Mouse (Mus musculus) lung, postnatal 4 days (tissue): ENCODE data around the gene Otud1.

ENCODE experiments used
- DNase-seq, 2 experiments: peaks; one replicate each; pipeline ENCODE4 v3.0.0; 2021

Otud1 gene

DNA sequence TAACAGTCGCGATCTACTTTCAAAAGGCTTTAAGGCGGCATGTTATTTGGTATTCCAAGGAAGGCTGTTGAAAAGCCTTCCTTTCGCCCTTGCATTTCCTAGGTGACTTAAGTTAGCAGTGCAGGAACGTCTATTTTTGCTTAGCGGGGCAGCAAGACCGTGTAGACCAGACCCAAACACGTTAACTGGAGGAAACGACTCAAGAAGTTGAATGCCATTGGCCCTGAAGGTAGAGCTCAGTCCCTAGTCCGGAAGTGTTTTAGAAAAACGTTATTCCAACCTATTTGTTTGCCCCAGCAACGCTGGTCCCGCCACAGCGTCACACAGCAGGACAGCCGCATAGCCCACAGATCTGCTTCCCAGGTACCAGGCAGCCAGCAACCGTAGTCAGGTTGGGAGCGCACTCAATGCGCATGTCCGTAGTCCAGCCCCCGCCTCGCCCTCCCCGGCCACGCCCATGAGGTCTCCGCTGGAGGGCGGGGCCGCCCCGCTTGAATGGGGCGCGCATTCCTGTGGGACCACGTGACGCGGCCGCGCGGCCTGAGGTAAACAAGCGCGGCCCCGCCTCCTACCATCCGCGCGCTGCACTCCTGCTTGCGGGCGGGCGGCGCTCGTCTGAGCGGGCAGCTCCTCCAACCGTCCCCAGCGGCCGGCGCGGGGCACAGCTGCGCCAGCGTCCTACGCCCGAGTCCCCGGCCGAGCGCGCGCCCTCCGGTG lies at the start of gene Otud1:
Gene Otud1, plus strand, starts transcription at position 595 of the 717 bp plus-strand sequence.
- peak; percentile 97 to 98 for DNase-seq

DNA sequence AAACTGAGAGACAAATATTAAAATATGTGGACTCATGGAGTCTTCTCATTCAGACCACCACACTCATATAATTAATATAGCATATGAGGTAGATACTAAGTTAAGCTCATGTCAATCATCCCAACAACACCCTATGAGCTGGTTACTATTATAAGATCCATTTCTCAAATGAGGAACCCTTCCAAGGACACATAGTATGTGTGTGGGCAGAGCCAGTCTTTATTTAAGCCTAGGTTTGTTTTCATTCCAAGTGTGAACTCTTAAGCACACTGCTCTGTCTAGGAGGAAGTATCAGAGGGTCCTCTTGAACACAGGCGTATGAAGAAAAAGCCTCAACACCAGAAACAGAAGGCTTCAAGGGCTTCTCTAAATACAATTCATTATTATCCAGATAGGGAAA lies 49.7 kb upstream of the Otud1 start:
- no peak for DNase-seq

DNA sequence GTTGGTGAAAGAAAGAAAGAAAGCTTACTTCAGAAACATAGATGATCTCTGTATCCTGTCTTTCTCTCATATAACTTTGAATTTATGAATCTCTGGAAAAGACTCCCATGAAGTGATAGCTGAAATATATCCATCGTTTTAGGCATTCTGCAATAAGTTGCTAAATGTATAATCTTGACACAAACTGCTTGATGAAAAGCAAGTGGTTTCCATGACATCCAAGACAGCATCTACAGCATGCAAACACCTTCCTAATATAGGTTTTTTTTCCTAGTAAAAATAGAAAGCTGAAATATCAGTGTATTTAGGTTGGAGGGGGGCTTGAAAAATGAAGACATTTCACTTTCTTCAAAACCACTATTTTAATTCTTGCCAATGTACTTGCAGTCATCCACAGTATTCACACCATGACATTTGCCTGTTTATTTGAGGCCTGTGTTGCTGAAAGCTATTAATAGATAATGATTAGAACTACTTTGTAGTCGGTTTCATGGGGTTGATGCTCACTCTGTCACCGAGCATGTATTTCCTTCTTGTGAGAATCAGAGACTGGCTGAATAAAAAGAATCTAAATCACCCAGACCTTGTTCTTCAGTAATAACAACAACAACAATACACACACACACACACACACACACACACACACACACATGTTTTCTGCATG lies 49.0 kb upstream of the Otud1 start:
- DNase-seq, result no peak

DNA sequence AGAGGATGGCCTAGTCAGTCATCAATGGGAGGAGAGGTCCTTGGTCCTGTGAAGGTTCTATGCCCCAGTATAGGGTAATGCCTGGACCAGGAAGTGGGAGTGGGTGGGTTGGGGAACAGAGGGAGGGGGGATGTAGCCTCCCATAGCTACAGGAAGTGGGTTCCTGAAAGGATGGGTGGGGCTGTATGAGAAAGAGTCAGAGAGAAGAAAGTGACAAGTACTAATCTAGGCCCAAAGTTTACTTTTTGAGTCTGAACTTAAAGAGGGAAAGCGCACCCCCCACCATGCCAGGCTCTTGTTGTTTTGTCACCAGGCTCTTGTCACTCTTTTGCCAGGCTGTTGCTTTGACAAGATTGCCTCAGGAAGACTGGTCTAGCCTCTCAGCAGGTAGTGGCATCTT lies 35.5 kb upstream of the Otud1 start:
- DNase-seq, result no peak

DNA sequence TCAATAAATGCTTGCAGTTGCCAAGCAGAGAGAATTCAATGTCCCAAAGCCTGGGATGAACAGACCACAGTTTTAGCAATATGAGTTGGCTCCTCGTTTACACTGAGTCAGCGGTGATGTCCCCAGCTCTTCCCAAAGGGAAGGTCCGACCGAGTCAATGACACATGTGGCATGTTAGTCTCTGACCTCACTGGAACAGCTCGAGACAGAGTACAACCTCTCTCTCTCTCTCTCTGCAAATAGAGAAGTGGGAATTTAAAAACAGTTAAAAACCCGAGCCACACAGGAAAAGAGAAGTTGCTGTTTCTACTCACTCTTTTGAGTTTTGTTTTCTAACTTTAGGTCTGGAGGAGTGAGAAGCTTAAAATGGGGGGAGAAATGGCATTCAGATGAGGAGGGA lies 30.5 kb upstream of the Otud1 start:
- DNase-seq, result no peak

DNA sequence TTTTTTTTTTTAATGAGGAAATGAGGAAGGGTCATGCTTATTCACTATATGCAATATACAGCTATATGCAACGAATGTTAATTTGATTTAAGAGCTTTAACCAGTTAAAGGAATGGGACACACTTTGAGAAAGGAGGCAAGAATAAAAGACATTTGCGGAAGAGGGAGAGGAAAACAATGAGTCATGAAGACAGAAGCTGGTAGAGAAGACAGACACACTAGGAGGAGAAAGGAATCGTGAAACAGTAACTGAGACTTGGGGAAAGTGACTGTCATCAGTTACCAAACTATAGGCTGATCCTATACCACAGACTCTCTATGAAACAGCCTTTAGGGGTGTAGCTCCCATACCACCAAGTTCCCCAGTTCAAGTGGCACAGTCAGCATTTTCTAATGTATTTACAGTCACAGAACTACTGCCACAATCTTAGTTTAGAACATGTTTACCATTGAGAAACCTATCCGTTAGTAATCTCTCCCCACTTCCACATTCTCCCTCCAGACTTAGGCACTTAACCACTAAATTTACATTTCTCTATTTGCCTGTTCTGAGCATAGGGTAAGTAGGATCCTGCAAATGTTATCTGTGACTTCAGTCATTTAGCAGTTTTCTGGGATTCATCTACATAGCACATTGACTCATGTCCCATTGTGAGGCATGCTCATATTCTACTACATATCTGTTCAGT lies 29.5 kb upstream of the Otud1 start:
- no peak for DNase-seq

DNA sequence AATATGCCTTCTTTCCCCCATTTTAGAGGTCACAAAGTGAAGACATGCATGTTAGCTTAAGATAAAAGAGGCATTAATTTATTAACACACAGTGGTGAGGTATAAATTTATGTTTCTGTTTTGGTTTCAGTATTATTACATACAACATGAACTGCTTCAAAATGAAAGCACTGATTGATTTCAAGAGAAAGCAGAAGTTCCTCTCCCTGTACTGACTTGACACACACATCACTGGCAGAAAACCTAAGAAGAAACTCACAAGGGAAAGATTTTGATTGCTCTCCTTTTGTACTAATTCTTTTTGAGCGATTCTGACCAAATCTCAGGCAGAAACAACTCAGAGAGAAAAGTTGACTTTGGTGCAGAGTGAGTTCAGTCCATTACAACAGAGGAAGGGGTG lies 27.0 kb upstream of the Otud1 start:
- DNase-seq, result no peak

DNA sequence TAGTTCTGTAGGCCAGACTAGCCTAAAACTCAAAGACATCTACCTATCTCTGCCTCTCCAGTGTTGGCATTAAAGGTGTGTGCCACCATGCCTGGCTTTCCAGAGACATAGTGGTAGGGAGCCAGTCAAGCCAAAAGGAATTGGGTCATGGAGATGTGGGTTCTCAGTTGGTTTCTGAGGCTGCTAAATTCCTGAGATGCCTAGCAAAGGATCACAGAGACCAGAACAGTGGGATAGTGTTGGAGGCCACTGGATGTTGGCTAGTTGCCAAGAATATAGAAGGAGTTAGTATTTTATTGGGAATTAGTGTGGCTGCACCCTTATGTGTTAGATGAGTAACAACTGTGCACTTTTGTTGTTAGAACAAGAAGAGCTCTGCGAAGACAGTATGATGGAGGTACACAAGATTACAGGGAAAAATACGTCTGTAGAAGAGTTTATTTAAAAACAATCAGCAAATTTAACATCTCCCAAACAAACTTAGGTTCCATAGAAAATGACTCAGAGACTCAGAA lies 24.1 kb upstream of the Otud1 start:
- no peak for DNase-seq

DNA sequence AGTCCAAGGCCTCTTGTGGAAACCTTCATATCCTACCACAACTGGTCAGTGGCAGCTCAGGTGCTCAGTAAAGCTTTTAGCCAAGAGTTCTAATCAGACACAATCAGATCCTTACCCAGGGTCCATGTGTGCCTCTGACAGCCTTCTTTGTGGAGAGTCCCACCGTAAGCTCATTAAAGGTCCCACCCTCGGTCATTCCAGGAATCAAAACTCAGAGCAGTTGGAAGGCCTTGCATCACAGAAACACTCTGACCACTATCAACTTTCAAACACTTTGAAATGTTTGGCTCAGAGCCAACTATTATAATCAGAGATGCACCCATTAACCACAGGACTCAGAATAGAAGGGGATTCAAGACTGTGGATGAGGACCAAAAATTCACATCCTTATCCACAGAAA lies 12.4 kb upstream of the Otud1 start:
- DNase-seq, result no peak

DNA sequence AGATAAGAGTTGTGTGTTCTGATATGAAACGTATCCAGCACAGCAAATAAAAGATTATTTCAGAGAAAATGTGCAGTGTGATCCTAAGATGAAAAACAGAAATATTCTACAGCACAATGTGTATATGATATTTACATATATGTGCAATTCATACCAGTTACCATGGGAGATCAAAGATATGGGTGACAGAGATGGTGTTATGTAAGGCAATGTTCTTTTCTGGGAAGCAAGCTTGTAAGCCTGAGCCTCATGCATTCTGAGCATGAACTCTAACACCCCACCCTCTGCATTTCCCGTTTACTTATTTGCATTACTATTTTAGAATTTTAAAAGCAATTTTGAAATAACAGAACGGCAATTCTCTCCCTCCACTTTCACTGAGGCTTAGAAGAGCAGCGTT lies 11.4 kb upstream of the Otud1 start:
- no peak for DNase-seq

DNA sequence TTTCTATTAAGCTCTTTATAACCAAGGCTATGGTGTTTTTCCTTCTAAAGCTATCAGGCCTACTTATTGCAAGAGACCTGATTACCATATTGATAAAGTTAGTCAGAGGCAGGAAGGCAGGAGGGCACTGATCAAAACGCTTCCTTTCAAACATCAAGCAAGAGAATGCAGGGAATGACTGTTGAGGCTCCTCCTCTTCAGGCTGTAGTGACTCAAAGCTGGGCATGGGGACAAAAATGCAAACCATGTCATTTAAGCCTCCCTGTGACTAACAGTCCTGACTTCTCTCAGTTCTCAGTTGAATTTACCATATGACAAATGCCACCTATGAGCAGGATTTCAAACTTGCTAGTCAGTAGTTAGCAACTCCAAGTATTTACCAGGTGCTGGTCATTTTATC lies 10.6 kb upstream of the Otud1 start:
- peak in 1 of 2 experiments; percentile 33 for DNase-seq

DNA sequence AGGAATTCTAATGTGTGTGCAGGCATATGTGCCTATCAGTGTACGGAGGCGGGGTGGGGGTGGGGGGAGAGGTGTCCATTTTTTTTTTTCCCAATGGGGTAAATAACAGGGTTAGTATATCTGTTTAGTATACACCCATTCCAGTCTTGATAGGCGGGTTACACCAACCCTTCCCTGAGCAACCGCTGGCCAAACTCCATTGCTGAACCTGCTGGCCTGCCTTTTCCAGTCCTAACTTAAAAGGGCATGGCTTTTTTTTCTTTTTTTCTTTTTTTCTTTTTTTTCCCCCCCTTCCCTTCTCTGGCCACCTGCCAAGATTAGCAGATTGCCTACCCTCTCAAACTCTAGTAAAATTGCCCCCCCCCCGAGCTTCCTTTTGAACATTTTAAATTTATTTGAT lies 1.1 kb upstream of the Otud1 start:
- DNase-seq, result no peak

DNA sequence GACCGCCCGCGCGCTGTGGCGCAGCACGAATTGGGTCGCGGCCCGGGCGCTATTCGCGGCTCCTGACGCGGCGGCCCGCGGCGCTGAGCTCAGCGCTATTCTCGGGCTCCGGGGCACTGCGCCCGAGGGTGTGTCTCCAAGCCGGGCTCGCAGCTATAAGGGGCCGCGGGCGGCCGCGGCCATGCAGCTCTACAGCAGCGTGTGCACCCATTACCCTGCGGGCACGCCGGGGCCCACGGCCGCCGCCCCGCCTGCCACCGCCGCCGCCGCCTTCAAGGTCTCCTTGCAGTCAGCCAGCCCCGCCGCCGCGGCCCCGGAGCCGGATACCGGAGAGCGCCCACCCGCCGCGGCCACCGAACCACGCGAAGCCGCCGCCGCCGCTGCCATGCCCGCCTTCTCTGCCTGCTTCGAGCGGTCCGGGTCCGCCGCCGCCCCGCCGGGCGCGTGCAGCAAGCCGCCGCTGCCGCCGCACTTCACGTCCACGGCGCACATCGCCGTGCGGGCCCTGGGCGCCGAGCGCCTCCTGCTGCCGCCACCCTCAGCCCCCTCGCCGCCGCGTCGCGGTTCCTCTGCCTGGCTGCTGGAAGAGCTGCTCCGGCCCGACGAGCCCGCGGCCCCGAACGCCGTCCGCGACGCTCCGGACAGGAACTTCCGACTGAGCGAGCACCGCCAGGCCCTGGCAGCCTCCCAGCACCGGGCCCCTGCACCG lies 483 bp downstream of the Otud1 start:
- DNase-seq, result peak; percentile 78 to 81

DNA sequence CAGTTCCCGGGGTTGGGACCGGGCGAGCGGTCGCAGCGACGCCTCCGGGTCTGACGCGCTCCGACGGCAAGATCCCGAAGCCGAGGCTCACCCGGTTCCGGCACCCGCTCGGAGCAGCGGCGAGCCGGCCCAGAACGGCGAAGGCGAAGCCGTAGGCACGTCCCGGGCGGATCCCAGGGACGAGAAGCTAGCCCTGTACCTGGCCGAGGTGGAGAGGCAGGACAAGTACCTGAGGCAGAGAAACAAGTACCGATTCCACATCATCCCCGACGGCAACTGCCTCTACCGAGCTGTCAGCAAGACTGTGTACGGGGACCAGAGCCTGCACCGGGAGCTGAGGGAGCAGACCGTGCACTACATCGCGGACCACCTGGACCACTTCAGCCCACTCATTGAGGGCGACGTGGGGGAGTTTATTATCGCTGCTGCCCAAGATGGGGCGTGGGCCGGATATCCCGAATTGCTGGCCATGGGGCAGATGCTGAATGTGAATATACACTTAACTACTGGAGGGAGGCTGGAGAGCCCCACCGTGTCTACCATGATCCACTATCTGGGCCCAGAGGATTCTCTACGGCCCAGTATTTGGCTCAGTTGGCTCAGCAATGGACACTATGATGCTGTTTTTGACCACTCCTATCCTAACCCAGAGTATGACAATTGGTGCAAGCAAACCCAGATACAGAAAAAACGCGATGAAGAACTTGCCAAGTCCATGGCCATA lies 1.3 kb downstream of the Otud1 start:
- peak; percentile 46 to 49 for DNase-seq

DNA sequence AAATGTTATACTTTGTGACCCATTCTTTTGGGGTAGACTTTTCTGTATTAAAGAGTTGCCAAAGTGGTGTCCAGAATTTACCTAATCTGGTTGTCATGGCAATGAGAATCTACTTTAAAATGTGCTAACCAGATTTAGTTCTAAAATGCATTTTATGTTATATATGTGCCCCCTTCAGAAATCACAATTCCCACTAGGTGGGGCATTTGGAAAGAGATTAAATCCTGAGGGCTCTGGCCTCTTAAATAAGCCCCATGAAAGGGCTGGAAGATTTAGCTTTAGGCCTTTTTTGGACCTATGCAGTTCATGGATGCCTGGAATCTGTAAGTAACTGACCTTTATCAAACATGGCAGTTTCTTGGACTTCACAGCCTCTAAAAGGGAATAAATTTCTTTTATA lies 3.3 kb downstream of the Otud1 start:
- DNase-seq, result no peak

DNA sequence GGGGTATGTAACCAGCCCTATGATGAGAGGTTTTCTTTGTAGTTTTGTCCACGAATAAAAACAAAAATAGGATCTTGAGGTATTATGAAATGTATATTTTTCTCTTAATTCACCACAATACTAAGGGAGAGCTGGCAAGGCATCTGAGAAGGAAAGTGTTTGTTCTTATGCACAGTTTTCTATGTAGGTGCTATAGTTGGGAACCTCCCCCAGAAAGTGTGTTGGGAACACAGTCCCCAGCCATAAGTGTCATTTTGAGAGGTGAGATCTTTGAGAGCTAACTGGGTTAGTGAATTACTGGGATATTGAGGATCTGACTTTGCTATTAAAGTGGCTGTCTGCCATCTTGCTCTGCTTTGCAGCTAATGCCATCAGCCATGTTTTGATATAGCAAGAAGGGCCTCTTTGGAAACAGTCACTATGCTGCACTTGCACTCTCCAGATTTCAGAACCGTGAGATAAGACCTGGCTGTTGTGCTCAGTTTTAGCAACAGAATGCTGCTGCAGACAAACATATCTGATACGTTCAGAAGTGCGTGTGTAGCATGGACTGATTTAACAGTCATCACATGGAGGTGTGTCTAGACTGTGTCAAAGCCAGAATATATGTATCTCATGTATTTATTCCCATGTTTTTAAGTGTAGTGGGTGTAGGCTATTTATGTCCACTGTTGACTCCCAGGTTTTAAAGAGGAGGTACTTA lies 5.7 kb downstream of the Otud1 start:
- no peak for DNase-seq

DNA sequence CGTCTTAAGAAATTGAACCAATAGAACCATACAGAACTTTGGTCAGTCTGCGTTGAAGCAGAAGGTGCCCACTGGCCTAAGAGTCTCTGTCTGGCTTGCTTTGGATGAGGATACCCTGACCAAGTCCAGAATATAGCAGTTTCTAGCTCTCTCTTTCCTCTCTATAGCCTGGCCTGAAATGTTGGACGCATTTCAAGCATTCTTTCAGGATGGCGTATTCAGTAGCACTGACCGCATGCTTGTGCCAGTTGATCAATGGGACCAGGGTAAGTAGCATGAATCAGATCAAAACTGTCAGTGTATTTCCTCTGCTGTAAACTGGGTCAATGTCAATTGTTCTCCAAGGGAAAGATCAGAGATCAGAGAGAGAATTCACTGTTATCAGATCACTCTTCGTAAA lies 6.6 kb downstream of the Otud1 start:
- DNase-seq, result peak; percentile 39 to 56

DNA sequence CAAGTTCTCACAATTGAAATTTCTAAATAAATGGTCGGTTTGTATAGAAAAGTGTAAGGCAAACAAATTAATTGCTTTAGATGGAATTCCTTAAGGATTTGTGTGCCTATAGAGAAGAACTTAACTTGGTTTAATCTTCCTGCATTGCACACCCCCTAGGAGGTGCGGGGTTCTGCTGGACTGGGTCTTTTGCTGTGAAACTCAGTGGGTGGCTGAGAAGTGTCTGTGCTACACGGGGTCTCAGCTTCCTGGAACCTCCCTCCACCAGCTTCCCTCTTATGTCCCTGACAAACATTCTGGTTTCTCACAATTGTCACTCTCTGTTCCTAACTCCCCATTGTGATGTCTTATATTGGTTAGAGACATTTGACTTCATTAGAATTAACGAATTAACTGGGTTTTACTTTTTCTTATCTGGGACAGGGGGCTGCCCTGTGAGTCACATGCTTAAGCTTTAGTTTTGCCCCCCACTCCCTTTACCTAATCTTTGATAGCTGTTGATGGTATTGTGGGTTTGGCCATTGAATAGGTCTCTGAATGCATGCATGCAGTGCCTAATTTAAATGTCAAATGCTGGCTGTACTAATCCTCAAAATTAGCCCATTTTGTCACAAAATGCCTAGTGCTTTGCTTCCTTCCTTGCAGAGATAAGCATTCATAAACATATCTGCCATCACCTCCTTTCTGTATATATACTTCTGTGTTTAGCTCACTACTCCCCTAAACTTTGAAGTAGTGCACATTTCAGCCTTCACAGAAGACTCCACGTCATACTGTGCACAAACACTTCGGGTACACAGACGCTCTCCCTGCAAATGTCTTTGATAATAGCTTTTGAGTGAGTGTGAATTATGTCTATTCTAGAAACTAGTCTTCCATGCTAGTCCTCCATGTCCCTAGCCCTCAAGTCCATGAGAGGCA lies 7.3 kb downstream of the Otud1 start:
- DNase-seq, result no peak

DNA sequence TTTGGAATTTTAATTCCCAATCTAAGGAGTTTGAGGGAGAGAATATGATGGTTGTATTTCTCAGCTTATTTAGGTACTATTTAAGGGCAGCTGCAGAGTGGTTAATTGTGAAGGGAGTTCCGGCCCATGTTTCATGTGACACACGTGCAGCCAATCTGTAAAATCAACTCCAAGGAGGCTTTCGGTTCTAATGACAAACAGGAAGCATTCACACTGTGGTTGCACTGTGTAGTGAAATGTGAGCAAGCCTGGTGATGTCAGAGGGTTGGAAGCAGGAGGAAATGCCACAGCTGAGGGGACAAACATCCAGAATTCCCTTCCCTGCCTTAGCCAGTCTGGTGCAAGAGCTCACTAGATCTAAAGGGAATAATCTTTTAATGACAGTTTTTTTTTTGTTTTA lies 8.3 kb downstream of the Otud1 start:
- DNase-seq, result peak; percentile 58

DNA sequence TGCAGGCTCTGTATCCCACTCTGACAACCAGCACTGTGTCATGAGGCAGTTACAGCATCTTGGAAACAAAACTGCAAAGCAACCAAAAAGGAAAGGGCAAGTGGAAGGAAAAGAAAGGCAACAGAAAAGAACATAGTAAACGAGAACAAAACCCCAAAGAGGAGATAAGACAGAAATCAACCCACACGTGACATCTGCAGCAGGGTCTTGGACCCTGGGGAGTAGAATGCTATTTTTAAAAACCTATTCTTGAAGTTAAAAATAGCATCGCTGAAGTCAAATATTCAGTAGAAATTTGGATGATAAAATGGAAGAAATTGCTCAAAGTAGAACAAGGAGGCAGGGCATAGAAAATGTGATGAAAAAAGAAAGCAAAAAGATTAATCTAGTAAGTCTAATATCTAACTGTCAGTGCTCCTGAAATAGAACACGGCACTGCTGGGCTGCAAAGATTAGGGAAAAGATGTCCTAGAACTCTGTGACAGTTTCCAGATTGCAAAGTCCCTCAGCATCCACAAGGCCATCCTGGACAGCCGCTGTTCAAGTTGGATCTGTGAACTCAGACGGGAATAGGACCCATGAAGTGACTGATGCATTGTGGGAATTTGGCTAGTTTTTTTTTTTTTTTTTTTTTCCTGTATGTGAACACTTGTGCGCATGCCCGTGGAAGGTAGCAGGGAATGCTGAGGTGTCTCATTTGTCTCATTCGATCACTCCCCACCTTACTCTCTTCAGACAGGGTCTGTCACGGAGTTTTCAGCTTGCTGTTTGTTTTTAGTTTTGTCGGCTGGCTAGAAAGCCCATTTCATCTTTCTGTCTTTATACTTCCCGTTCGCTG lies 13.5 kb downstream of the Otud1 start:
- no peak for DNase-seq
